Mouse (Mus musculus) spleen, adult 2 months (tissue): ENCODE data around the gene Klf4.

Experiments
- CTCF ChIP-seq: fragments of 200-500 bp; IDR thresholded peaks from 2 replicates; pipeline ENCODE4 v1.5.1; 2011; ENCODE audit warnings: mild to moderate bottlenecking, inconsistent platforms; ENCODE audit not compliant: insufficient read depth, insufficient read length, insufficient replicate concordance; ENCODE audit errors: extremely low read depth
- POLR2A ChIP-seq: fragments of 200-500 bp; IDR thresholded peaks from 2 replicates; pipeline ENCODE4 v1.6.1; 2011; ENCODE audit warnings: low read depth, low read length, inconsistent platforms

GRCm38 (mm10) chr4:55514733-55515176, 17.5 kb downstream of the Klf4 start:
- TF ChIP-seq CTCF (peak; percentile 90), POLR2A (no peak)
